Mouse (Mus musculus): ENCODE results near the gene Srsf12. TPM values are rescaled to one million over a fixed set of nuclear protein-coding genes. Genes with fewer than 3 reads are reported as not detected.

The Srsf12 gene
- polyA plus RNA-seq, 1 experiment from 2014 or later = 0.13 TPM

DNA sequence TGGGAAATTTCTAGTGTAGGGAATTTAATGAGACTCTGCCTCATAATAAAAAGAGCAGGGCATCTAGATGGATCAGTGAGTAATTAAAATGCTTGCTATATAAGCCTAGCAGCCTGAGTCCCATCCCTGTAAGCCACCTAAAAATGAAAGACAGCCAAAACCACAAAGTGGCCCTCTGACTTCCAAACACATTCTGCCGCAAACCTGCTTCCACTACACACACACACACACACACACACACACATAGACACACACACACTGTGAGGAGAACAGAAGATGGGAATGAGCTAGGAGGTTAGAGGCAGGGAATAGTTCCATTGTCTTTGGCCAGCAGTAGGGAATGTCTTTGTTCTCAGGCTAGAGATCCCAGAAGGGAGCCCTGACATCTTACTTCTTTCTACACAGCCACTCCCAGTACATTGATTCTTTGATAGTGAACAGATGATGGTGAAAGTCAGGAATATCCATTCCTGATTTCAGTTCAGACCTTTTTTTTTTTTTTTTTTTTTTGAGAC is 41.0 kb downstream of the Srsf12 start:
- H3K9ac ChIP-seq = no peak overlapping the region; the same call in 1 of the 2 replicates
- no peaks in the 10 kb centered on the region for H3K9me3 ChIP-seq (replicated peaks)
- H3K27ac ChIP-seq (replicated peaks) = peak overlapping the region; percentile 100; the same call in 1 of the 2 replicates

DNA sequence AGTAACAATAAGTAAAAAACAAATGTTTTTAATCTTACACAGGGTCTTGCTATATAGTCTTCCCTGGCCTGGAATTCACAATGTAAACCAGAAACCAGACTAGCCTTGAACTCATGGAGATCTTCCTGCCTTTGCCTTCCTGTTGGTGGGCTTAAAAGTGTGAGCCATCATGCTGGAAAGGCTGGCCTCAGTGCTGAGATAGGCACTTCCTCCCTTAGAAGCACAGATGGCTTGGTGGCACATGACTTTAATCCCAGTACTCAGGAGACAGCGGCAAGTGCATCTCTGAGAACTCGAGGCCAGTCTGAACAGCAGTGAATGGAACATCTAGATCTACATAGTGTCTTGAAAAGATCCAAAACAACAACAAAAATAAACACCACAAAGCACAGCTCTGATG is 42.1 kb downstream of the Srsf12 start:
- H3K4me1 ChIP-seq (replicated peaks) = peaks cover 18% of the 10 kb centered on the region
- H3K9me3 ChIP-seq (replicated peaks) = no peaks in the 10 kb centered on the region
- peaks cover 5% of the 10 kb centered on the region for H3K36me3 ChIP-seq (replicated peaks)
- no peak overlapping the region for H3K4me3 ChIP-seq (replicated peaks)
- no peaks in the 10 kb centered on the region for H3K27me3 ChIP-seq
- no peak overlapping the region for H3K9ac ChIP-seq
- 56% methylated on average over 2 of the region's 2 CpGs for WGBS (ENCODE audit: insufficient replicate concordance)
- no peak overlapping the region for H3K27ac ChIP-seq (replicated peaks)
- H3K4me2 ChIP-seq = no peak overlapping the region
- no peak for ATAC-seq (ENCODE audit: insufficient read depth)

More for the DNA sequence above, 41.0 kb downstream of the Srsf12 start:
- Histone ChIP-seq H3K36me3 (replicated peaks) (peaks cover 16% of the 10 kb centered on the region), H3K4me1 (replicated peaks) (peaks cover 21% of the 10 kb centered on the region), H3K4me2 (no peak overlapping the region), H3K27me3 (no peaks in the 10 kb centered on the region), H3K4me3 (replicated peaks) (no peak overlapping the region)
- no peak for ATAC-seq (ENCODE audit: insufficient read depth)
- 59% methylated on average over 1 of the region's 1 CpGs for WGBS (ENCODE audit: insufficient replicate concordance)

DNA sequence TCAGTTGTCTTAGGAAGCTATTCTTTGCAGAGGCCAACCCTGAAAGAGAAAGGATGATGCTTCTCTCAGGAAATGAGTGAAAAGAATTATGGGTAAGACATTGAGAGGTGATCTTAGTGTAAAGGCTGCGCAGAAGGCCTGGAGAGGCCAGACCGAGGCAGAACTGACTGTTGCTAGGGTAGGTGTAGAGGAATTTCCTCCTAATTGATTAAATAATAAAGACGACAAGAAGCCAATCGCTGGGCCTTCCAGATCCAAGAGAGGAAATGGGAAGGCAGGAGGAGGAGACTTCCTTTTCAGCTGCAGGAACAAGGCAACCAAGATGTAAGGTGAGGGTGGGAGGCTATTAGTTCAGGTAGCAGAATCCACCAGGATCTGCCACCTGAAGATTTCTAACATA is 45.9 kb downstream of the Srsf12 start:
- WGBS (ENCODE audit: insufficient replicate concordance) = 64% methylated on average over 4 of the region's 4 CpGs
- Histone ChIP-seq H3K27me3 (no peaks in the 10 kb centered on the region), H3K4me3 (replicated peaks) (no peak overlapping the region), H3K4me1 (replicated peaks) (peaks cover 13% of the 10 kb centered on the region; the same call in 1 of the 2 replicates), H3K4me2 (no peak overlapping the region), H3K27ac (replicated peaks) (no peak overlapping the region), H3K36me3 (replicated peaks) (no peaks in the 10 kb centered on the region), H3K9me3 (replicated peaks) (no peaks in the 10 kb centered on the region), H3K9ac (no peak overlapping the region)
- ATAC-seq (ENCODE audit: insufficient read depth) = no peak

DNA sequence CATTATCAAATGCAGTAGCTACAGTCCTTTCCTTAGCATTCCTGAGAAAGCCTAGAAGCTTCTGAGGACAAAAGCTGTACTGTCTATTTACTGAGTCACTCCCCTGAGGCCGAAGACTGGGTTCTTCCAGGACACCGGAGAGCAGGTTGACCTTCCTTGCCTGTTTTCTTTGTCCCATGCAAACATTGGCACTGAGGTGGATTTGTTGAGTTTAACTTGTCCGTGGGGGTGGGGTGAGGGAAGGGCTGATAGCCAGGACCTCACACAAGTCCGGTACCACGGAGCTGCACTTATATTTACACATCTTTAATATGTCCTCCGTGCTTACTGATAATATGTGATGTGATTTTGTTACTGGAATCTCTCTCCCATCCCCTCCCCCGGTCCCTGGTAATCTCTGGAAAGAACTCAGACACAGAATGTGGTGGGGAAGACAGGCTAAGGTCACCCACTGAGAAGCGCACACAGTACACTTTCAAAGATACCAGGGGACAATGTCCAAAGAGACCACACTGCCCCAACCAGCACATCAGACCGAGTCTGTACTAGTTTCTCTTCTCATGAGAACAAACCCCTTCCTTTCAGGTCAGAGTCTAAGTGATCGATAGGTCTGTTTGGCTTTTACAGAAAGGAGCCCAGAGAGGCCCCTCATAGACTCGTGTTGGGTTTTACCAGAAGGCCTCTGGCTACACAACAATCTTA is 48.6 kb downstream of the Srsf12 start:
- H3K27ac ChIP-seq (replicated peaks) = peak overlapping the region; percentile 66
- ATAC-seq (ENCODE audit: insufficient read depth) = peak; percentile 63
- no peak overlapping the region for H3K4me3 ChIP-seq (replicated peaks)
- no peaks in the 10 kb centered on the region for H3K36me3 ChIP-seq (replicated peaks)
- no peak overlapping the region for H3K9ac ChIP-seq
- H3K27me3 ChIP-seq = no peaks in the 10 kb centered on the region
- 57% methylated on average over 11 of the region's 11 CpGs for WGBS (ENCODE audit: insufficient replicate concordance)
- H3K4me1 ChIP-seq (replicated peaks) = peaks cover 21% of the 10 kb centered on the region; the same call in 1 of the 2 replicates
- H3K9me3 ChIP-seq (replicated peaks) = no peaks in the 10 kb centered on the region
- H3K4me2 ChIP-seq = peak overlapping the region; percentile 13; the same call in 1 of the 2 replicates

DNA sequence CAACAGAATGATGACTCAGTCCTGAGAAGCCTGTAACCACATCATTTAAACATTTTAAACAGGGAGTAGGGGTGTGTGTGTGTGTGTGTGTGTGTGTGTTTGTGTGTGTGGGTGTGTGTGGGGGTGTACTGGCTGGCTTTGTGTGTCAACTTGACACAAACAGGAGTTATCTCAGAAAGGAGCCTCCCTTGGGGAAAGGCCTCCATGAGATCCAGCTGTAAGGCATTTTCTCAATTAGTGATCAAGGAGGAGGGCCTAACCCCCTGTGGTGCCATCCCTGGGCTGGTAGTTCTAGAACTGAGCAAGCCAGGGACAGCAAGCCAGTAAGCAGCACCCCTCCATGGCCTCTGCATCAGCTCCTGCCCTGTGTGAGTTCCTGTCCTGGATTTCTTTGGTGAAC is 51.5 kb downstream of the Srsf12 start:
- H3K27ac ChIP-seq (replicated peaks) = peak overlapping the region; percentile 57; the same call in 1 of the 2 replicates
- ATAC-seq (ENCODE audit: insufficient read depth) = no peak
- H3K4me3 ChIP-seq (replicated peaks) = no peak overlapping the region
- H3K9ac ChIP-seq = no peak overlapping the region
- peaks cover 21% of the 10 kb centered on the region; the same call in 1 of the 2 replicates for H3K4me1 ChIP-seq (replicated peaks)
- H3K4me2 ChIP-seq = no peak overlapping the region
- no peaks in the 10 kb centered on the region for H3K27me3 ChIP-seq
- no peaks in the 10 kb centered on the region for H3K9me3 ChIP-seq (replicated peaks)
- H3K36me3 ChIP-seq (replicated peaks) = no peaks in the 10 kb centered on the region

DNA sequence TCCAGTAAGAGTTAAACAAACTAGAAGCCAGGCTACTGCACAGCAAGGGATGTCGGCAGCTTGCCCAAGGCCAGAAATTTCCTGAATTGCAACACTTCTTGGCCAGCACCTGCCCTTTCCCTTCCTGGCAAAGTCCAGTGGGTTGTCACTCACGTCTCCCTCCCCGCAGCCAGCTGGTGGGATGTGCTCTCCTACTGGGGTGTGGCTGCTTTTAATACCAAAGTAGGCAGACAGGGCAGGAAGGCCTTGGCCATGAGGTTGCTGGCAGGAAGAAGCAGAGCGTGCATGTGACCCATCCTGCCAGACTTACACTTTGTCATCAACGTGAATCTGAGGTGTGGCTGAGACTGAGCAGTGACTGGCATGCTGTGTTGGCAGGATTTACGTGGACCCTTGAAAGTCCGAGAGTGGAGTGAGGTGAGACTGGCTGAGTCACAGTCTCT is 52.5 kb downstream of the Srsf12 start:
- Histone ChIP-seq H3K4me1 (replicated peaks) (peaks cover 21% of the 10 kb centered on the region; the same call in 1 of the 2 replicates), H3K9ac (no peak overlapping the region), H3K9me3 (replicated peaks) (no peaks in the 10 kb centered on the region), H3K27ac (replicated peaks) (peak overlapping the region; percentile 7), H3K36me3 (replicated peaks) (no peaks in the 10 kb centered on the region), H3K27me3 (no peaks in the 10 kb centered on the region), H3K4me2 (no peak overlapping the region), H3K4me3 (replicated peaks) (no peak overlapping the region)
- peak; percentile 70 for ATAC-seq (ENCODE audit: insufficient read depth)
- 28% methylated on average over 7 of the region's 7 CpGs for WGBS (ENCODE audit: insufficient replicate concordance)

DNA sequence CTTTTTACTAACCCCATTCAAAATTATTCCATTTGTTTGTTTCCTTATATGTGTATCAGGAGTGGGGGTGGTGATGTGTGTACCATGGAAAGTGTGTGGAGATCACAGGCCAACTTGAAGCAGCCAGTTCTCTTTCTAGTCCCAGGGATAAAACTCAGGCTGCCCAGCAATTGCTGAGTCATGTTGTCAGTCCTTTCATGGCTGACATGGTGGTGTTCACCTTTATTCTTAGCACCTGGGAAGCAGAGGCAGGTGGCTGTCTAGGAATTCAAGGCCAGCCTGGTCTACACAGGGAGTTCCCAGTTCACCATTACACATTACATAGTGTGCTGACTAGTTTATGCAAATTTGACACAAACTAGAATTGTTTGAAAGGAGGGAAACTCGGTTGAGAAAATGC is 54.1 kb downstream of the Srsf12 start:
- 70% methylated on average over 1 of the region's 1 CpGs for WGBS (ENCODE audit: insufficient replicate concordance)
- no peak overlapping the region for H3K27ac ChIP-seq (replicated peaks)
- no peak overlapping the region for H3K4me3 ChIP-seq (replicated peaks)

DNA sequence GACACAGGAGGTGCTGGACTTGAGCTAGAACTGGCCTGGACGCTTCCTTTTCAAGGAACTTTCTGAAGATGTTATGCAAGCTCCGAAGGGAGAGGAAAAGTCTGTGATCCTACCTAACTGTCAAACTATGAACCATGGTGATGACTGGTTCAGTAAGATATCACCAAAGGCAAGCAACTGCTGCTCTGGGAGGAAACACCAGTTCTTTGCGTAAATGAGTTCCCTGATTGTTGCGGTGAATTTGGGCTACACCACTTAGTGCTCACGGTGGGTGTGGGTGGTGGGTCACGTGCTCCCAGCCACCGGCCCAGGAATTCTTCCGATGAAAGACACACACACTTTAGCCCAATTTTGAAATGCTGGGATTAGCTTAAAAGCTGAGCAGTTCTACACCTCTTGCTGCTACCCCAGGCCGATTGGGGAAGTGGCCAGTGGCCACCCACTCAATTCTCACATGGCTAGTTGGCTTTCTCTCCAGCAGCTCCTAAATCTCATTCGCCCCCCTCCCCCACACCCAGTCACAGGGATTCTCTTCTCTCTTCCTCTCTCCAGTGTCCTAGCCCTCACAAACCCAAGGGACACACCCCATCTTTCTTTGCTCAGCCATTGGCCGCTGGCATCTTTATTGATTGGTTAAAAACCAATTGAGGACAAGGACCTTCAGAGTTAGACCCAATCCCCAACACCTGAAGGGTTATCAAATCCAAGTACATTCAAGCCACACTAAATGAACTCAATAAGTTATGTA is 56.4 kb downstream of the Srsf12 start:
- Histone ChIP-seq H3K4me1 (replicated peaks) (peaks cover 8% of the 10 kb centered on the region; the same call in 1 of the 2 replicates), H3K9me3 (replicated peaks) (no peaks in the 10 kb centered on the region), H3K36me3 (replicated peaks) (no peaks in the 10 kb centered on the region), H3K9ac (no peak overlapping the region), H3K27me3 (no peaks in the 10 kb centered on the region), H3K27ac (replicated peaks) (no peak overlapping the region), H3K4me2 (no peak overlapping the region), H3K4me3 (replicated peaks) (no peak overlapping the region)
- WGBS (ENCODE audit: insufficient replicate concordance) = 49% methylated on average over 11 of the region's 11 CpGs
- ATAC-seq (ENCODE audit: insufficient read depth) = no peak

More for the DNA sequence above, 54.1 kb downstream of the Srsf12 start:
- Histone ChIP-seq H3K27me3 (no peaks in the 10 kb centered on the region), H3K4me1 (replicated peaks) (peaks cover 16% of the 10 kb centered on the region; the same call in 1 of the 2 replicates), H3K9ac (no peak overlapping the region), H3K4me2 (no peak overlapping the region), H3K9me3 (replicated peaks) (no peaks in the 10 kb centered on the region), H3K36me3 (replicated peaks) (no peaks in the 10 kb centered on the region)
- no peak for ATAC-seq (ENCODE audit: insufficient read depth)

DNA sequence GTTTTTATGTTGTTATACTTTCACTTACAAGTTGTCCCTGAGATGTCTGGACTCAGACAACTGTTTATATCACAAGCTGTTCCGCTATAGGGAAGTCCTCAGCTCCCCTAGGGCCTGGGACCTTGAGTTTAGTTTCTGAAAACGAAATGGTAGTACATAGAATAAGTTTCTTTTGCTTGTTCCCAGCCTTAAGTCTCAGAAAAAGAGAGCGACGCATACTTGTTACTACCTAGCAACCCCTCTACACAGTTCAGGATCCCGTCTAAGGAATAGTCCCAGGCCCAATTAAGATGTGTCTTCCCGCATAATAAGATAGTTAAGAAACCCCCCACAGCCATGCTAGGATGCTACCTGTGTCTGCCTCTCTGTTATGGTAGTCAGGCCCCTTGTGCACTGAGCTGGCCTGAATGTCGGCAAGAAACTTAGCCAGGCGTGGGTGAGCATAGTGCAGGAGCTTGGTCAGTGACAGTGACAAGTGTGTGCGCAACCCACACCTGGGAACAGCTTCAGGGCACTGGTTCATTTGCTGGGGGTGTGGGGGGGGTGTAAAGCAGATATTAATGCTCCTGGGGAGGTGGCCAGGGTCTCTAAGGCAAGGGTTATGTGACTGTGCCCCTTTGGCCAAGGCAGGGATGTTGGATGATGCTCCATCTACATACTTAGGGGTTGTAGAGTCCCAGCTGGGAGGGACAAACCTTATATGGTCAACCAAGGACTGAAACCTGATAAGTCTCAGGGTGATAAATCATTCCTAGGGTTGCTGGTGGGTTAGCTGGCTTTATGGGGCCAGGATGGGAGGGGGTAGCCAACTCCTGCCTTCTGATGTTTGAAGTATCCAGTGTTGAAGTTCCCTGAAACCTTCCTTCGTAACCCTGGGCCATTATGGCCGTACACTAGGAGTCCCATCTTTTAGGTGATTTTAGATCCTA is 61.9 kb downstream of the Srsf12 start:
- no peak overlapping the region for H3K27ac ChIP-seq (replicated peaks)
- no peaks in the 10 kb centered on the region for H3K4me1 ChIP-seq (replicated peaks)
- H3K9ac ChIP-seq = no peak overlapping the region
- H3K4me3 ChIP-seq (replicated peaks) = no peak overlapping the region
- no peak for ATAC-seq (ENCODE audit: insufficient read depth)
- H3K36me3 ChIP-seq (replicated peaks) = no peaks in the 10 kb centered on the region
- H3K4me2 ChIP-seq = no peak overlapping the region
- 68% methylated on average over 11 of the region's 11 CpGs for WGBS (ENCODE audit: insufficient replicate concordance)
- H3K9me3 ChIP-seq (replicated peaks) = no peaks in the 10 kb centered on the region
- no peaks in the 10 kb centered on the region for H3K27me3 ChIP-seq

DNA sequence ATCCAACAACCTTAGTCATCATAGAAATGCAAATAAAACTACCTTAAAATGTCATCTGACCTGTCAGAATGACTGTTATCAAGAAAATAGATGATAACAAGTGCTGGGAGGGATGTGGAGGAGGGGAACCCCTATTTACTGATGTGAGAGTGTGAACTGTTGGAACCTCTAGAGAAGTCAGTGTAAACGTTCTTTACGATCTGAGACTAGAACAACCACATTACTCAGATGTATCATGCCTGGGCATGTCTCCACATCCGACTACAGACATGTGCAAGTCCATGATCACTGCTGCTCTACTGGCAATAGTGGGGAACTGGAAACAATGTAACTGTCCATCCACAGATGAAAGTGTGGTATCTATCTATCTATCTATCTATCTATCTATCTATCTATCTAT is 64.6 kb downstream of the Srsf12 start:
- Histone ChIP-seq H3K27me3 (no peaks in the 10 kb centered on the region), H3K4me2 (no peak overlapping the region), H3K27ac (replicated peaks) (no peak overlapping the region), H3K9ac (no peak overlapping the region), H3K9me3 (replicated peaks) (no peaks in the 10 kb centered on the region), H3K4me3 (replicated peaks) (no peak overlapping the region), H3K36me3 (replicated peaks) (no peaks in the 10 kb centered on the region), H3K4me1 (replicated peaks) (no peaks in the 10 kb centered on the region)
- WGBS (ENCODE audit: insufficient replicate concordance) = 51% methylated on average over 3 of the region's 3 CpGs
- no peak for ATAC-seq (ENCODE audit: insufficient read depth)

All from liver, embryonic 15.5 days (tissue).